Comparison of ENCODE assay signal across 16 mouse cellular contexts in genomic region chr1:39528319-39528718, GRCm38 (mm10).
"Had no signal": no experiment of that assay in that cellular context is flagged by ENCODE, and none has a peak within 500 bp of the region (broad histone marks: within the 10 kb centered on the region; RNA-seq: fewer than 3 reads in every experiment).

No protein-coding gene starts in this region.

- DNase-seq: lung, adult 18-20 months; lung, embryonic 14.5 days; lung, postnatal 10 days; lung, postnatal 36 days; right cerebral cortex, postnatal 14 days; thymus, adult 2 months; thymus, postnatal 25 days; thymus, postnatal 4 days had no signal

- H3K27me3 ChIP-seq: megakaryocyte, embryonic 14.5 days; midbrain, embryonic 13.5 days; midbrain, embryonic 15.5 days; neural tube, embryonic 12.5 days; stomach, embryonic 15.5 days had no signal

- H3K4me1 ChIP-seq: midbrain, embryonic 13.5 days; midbrain, embryonic 15.5 days; neural tube, embryonic 12.5 days; stomach, embryonic 15.5 days had no signal

- H3K36me3 ChIP-seq: midbrain, embryonic 13.5 days; midbrain, embryonic 15.5 days; neural tube, embryonic 12.5 days; stomach, embryonic 15.5 days had no signal

- ATAC-seq: midbrain, embryonic 13.5 days; midbrain, embryonic 15.5 days had no signal

- H3K9ac ChIP-seq: lung, embryonic 14.5 days; midbrain, embryonic 13.5 days; midbrain, embryonic 15.5 days; neural tube, embryonic 12.5 days; stomach, embryonic 15.5 days had no signal

- H3K4me2 ChIP-seq: lung, embryonic 14.5 days; midbrain, embryonic 11.5 days; midbrain, embryonic 13.5 days; midbrain, embryonic 15.5 days; neural tube, embryonic 12.5 days; stomach, embryonic 15.5 days had no signal

- H3K27ac ChIP-seq: macrophage; midbrain, embryonic 13.5 days; midbrain, embryonic 15.5 days; neural tube, embryonic 12.5 days; stomach, embryonic 15.5 days; stomach, postnatal 0 days had no signal

- H3K9me3 ChIP-seq: megakaryocyte, embryonic 14.5 days; midbrain, embryonic 13.5 days; midbrain, embryonic 15.5 days; neural tube, embryonic 12.5 days; stomach, embryonic 15.5 days had no signal

- H3K4me3 ChIP-seq: midbrain, embryonic 13.5 days; midbrain, embryonic 15.5 days; neural tube, embryonic 12.5 days; stomach, embryonic 15.5 days had no signal
